Mouse (Mus musculus) intestine, embryonic 14.5 days (tissue): ENCODE data around the gene Ruvbl1. TPM values are rescaled to one million over a fixed set of nuclear protein-coding genes. Genes with fewer than 3 reads are reported as not detected.

Experiments
- polyA plus RNA-seq: library from polyadenylated mRNA; unstranded; fragments of >200 nt; fragmentation: Nextera tagmentation; extraction: Ambion mirVana; gene quantifications from 2 replicates; pipeline ENCODE4 v1.2.1, GENCODE M21; 2014

The Ruvbl1 gene
- polyA plus RNA-seq, 1 experiment from 2014 or later: 150 TPM

Other genes with a start within 250 kb of the Ruvbl1 start
- not detected in 2 replicates for gene Dnajb8, start 243.1 kb upstream of the Ruvbl1 start, polyA plus RNA-seq
- gene Eefsec, start 18.9 kb upstream of the Ruvbl1 start, polyA plus RNA-seq: 45.1 and 53.4 TPM in 2 replicates
- 221 and 246 TPM in 2 replicates for gene Sec61a1, start 53.5 kb downstream of the Ruvbl1 start, polyA plus RNA-seq
- gene Kbtbd12, start 172.5 kb downstream of the Ruvbl1 start, polyA plus RNA-seq: 0.26 TPM in 1 of 2 replicates, not detected in the other